Mouse (Mus musculus): ENCODE data around the gene Il31ra. TPM values are rescaled to one million over a fixed set of nuclear protein-coding genes. Genes with fewer than 3 reads are reported as not detected.

Il31ra gene
- polyA plus RNA-seq, 1 experiment, result 1.3 TPM

GRCm38 (mm10) chr13:112508487-112508886, 85.7 kb downstream of the Il31ra start:
- no peak for DNase-seq (ENCODE audit: low spot score)

DNA sequence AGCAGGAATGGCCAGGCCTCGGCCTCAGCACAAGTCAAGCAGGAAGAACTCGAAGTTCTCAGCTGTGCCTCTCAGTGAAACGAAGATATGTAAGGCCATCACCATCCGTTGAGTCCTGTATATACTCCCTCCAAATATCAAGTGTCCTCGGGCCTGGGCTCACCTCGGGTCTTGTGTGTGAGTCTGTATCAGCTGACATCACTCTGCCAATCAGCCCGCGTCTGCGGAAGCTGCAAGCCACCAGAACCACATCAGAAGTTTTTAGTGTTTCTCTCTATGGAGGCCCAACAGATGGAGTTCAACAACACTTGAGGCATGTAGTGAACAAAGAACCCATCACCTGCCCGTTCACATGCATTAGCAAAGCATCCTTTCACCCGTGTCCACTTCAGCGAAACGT, 86.5 kb downstream of the Il31ra start:
- DNase-seq (ENCODE audit: low spot score), result no peak

GRCm38 (mm10) chr13:112506766-112507165, 87.4 kb downstream of the Il31ra start:
- DNase-seq (ENCODE audit: low spot score), result no peak

DNA sequence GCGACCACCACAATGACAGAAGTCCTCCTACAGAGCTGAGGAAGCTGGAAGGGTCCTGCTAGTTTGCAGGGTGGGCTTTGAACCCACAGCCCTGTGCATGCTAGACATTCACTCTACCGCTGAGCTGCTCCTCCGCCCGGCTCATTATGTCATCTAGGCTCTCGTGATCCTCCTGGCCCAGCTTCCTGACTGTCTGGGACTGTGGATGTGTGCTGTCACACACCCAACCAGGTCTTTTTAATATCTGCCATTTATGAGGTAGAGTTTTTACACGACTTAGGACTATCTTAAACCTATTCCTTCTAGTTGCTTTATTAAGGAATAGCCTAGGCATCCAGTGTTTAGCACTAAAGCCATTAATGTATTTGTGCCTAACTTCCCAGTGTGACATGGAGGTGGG, 88.7 kb downstream of the Il31ra start:
- DNase-seq (ENCODE audit: low spot score), result no peak

DNA sequence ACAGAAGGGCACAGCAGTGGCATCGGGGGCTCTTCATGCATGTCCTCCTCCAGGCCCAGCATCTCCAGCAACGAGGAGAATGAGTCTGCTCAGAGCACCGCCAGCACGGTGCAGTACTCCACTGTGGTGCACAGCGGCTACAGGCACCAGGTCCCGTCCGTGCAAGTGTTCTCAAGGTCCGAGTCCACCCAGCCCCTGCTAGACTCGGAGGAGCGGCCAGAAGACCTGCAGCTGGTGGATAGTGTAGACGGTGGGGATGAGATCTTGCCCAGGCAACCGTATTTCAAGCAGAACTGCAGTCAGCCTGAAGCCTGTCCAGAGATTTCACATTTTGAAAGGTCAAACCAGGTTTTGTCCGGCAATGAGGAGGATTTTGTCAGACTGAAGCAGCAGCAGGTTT, 90.3 kb downstream of the Il31ra start:
- no peak for DNase-seq (ENCODE audit: low spot score)

GRCm38 (mm10) chr13:112500466-112500865, 93.7 kb downstream of the Il31ra start:
- DNase-seq (ENCODE audit: low spot score), result no peak

GRCm38 (mm10) chr13:112500027-112500426, 94.1 kb downstream of the Il31ra start:
- DNase-seq (ENCODE audit: low spot score), result no peak

- DNase-seq (ENCODE audit: low spot score), result no peak
Observed at GRCm38 (mm10) chr13:112494590-112494989, 99.6 kb downstream of the Il31ra start.

GRCm38 (mm10) chr13:112492285-112492678, 101.9 kb downstream of the Il31ra start:
- no peak for DNase-seq (ENCODE audit: low spot score)

DNA sequence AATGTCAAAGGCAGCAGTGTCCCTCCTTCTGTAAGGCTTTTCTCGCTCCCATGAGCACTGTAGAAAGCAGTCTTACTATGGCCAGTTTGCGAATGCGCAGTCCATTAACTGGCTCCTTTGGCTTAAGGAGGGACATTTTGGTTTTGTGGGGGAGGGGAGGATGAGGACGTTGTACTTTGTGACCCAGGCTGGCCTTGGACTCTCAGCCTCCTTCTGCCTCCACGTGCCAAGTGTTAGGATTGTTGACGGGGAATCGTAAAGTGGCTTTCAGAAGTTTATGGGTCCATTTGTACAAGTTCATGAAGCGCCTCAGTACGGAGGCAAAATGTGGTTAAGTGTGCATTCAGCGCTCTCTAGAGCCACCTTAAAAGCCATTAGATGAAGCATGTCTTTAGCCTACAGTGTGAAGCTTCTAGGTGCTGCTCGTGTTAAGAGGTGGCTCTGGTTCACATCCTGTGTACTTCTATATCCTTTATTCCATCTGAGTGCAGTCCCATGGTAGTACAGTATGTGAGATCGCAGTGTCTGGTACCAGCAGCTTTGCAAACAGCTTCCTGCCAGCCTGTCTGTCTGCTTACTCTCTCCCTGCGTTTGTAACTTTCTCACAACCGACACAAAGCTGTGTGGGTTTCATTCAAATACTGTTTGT, 102.4 kb downstream of the Il31ra start:
- no peak for DNase-seq (ENCODE audit: low spot score)

DNA sequence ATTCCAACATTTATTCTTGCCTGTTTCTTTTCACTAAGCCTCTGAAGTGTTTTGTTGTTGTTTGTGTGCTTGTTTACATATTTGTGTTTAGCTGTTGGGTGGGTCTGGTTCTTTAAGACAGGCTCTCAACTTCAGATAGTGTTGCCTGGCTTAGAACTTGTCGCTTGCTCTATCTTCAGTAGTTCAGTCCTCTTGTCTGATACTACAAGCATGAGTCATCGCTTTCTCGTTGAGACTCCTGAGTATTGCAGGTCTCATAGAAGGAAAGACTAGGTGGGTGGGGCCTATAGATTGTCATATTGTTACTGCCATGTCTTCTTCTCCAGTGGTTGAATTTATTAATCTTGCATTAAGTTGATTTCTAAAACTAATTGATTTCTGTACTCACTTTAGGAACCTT, 104.1 kb downstream of the Il31ra start:
- DNase-seq (ENCODE audit: low spot score), result no peak

DNA sequence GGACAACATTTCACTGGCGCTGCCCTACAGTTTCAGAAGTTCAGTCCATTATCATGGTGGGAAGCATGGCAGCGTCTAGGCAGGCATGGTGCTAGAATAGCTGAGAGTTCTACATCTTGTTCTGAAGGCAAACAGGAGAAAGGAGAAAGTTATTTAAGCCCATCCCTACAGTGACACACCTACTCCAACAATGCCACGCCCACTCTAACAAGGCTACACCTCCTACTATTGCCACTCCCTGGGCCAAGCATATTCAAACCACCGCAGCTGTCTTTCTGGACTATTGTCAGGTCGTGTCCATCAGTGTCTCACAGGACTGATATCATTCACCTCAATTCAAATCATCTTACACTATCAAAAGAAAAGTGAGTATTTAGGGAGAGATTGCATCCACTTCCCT, 107.5 kb downstream of the Il31ra start:
- DNase-seq (ENCODE audit: low spot score), result no peak

DNA sequence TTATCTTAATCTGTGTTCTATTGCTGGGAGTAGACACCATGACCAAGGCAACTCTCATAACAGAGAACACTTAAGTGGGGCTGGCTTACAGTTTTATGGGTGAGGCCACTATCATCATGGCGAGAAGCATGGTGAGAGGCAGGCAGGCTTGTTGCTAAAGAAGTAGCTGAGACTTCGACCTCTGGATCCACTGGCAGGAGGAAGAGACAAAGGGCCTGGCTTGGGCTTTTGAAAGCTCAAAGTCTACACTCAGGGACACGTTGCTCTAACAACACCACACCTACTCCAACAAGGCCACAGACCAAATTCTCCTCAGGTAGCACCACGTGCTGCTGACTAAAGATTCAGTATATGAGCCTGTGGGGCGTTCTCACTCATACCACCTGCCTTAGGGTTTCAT, 107.9 kb downstream of the Il31ra start:
- DNase-seq (ENCODE audit: low spot score), result no peak

DNA sequence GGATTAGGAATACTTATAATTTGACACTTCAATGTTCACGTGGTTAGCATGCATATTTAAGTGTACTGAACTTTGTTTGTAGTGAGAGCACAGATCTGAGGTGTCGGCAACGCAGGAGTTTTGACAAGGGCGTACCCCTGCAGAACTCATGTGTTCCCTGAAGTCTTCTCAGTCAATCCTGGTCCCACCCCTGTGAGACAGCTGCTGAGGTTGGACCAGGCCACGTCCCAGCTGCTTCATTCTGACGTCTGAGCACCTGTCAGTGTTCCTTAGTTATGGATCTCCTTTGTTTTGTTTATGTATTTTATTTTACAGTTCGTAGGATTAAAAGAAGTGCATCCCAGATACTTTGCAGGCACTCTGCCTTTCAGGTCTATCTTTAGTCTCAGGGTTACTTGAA, 111.1 kb downstream of the Il31ra start:
- no peak for DNase-seq (ENCODE audit: low spot score)

GRCm38 (mm10) chr13:112482525-112482924, 111.6 kb downstream of the Il31ra start:
- no peak for DNase-seq (ENCODE audit: low spot score)

DNA sequence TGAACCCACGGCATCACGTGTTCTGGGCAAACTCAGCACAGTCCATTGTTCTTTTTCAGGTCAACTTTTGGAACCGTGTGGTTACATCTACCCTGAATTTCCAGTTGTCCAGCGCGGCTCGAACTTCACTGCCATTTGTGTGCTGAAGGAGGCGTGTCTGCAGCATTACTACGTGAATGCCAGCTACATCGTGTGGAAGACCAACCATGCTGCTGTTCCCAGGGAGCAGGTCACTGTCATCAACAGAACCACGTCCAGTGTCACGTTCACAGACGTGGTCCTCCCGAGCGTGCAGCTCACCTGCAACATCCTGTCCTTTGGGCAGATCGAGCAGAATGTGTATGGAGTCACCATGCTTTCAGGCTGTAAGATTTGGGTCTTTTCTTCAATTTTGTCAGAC, 114.2 kb downstream of the Il31ra start:
- DNase-seq (ENCODE audit: low spot score), result no peak

- no peak for DNase-seq (ENCODE audit: low spot score)
Observed at GRCm38 (mm10) chr13:112479032-112479431, 115.1 kb downstream of the Il31ra start.

DNA sequence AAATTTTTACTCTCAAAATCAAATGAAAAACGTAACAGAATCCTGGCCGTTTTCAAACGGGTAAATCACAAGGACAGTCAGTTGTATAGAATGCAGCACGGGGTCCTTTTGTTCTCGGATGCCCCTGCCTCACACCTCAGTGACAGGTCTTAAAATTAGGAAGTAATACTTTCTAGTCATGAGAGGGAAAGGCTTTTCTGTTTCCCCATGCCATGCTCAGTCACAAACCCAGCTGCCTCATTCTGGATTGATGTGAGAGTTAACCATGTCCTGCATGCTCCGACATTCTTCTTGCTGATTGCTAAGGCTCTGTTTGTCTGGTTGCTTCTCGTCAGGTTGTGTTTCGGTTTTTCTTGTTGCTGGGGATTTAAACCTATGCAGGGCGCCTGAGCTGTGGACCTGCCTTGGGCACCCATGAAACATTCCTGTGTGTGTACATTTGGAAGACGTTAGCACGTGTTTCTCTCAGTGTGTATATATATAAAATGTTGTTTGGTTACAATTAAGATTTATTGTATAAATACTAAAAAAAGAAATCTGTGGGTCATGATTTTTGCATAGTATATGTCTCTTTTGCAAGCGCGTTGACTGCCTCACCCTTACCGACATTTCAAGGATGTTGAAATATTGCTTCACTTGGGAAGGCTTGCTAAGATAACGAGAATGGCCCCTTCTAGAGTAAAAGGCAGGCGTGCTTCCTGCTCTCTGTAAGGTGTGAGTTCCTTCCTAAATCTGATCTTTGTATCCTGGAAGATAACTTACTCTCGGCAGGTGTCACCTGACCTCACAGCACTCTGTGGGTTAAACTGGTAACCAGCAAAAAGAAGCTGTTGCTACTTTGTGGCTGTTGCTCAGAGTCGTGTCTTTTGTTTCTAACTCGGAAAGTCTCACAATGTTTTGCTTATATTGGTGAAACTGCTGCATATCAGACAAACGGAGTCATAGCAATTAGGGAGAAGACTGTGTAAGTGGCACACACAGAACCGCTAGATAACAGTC, 120.1 kb downstream of the Il31ra start:
- DNase-seq (ENCODE audit: low spot score), result no peak

GRCm38 (mm10) chr13:112472401-112473023, 121.6 kb downstream of the Il31ra start:
- no peak for DNase-seq (ENCODE audit: low spot score)

GRCm38 (mm10) chr13:112471201-112471600, 123.0 kb downstream of the Il31ra start:
- no peak for DNase-seq (ENCODE audit: low spot score)
